Mouse (Mus musculus): ENCODE results near the gene Zfp526. TPM values are rescaled to one million over a fixed set of nuclear protein-coding genes. Genes with fewer than 3 reads are reported as not detected.

Gene Zfp526
- polyA plus RNA-seq, 1 experiment from 2014 or later, result 3.9 TPM

DNA sequence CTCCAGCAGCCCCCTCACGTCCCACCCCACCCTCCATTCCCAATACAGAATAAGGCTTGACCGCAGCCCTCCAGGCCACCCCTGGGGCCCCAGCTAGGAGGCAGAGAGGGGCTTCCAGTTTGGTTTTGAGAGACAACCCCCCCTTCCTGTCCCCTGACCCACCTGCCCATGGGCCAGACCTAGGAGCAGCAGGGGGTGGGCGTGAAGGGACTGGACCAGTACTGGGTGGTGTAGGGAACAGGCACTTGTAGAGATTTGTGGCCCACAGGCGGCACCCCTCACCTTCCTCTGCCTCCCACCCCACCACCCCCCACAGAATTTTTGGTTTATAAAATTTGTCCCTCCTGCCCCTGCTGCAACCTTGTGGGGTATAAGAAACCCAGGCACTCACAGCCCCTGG lies 22.1 kb downstream of the Zfp526 start:
- no peak for DNase-seq (ENCODE audit: low spot score)
- H3K4me2 ChIP-seq (replicated peaks; ENCODE audit: low read depth, low read length), result no peak overlapping the region
- H3K27ac ChIP-seq (ENCODE audit: low read depth, low read length), result no peak overlapping the region
- H3K9me3 ChIP-seq (ENCODE audit: control insufficient read depth, low read length), result no peaks in the 10 kb centered on the region
- H3K4me1 ChIP-seq (replicated peaks; ENCODE audit: control insufficient read depth, insufficient read depth, low read length), result peaks cover 9% of the 10 kb centered on the region
- H3K9ac ChIP-seq (ENCODE audit: low read depth, low read length), result no peak overlapping the region
- WGBS, result 93% methylated on average over 4 of the region's 4 CpGs
- H3K36me3 ChIP-seq (ENCODE audit: control insufficient read depth, insufficient read depth, low read length), result no peaks in the 10 kb centered on the region
- no peak overlapping the region for H3K4me3 ChIP-seq (ENCODE audit: low read depth, low read length)
- no peak for ATAC-seq (ENCODE audit: low FRiP score)
- H3K27me3 ChIP-seq (ENCODE audit: control insufficient read depth, insufficient read depth, low read length), result no peaks in the 10 kb centered on the region

DNA sequence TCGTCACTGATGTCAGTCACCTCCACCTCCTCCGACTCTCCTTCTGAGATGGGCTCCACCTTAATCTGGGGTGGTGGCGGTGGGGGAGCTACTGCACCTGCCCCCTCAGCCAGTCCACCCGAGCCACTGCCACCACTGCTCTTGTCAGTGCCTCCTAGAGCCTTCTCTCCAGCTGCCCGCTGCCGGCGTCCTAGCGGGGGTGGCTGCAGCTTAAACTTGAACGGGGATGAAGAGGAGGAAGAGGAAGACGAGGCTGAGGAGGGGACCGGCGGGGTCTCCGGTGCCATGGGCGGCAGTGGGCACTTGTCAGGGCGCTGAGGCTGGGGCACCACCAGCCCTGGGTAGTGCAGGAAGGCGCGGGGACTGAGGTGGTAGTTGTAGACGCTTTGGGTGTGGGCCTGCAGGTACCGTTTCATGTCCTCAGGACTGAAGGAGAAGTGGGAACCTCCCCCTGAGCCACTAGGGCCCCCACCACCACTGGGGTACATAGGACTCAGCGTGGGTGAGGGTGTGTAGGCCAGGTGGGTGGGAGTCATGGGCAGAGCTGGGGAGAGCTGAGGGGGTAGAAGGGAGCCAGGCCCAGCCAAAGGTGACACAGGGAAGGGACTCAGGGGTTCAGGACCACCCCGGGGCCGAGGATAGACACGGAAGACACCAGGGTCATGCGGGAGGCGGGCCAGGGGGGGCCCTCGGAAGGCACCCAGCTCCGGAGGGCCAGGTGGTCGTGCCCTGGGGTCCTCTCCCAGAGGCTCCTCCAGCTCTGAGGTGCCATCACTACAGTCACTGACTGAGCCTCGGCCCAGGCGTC lies 23.5 kb downstream of the Zfp526 start:
- Histone ChIP-seq H3K27ac (ENCODE audit: low read depth, low read length) (no peak overlapping the region), H3K4me2 (replicated peaks; ENCODE audit: low read depth, low read length) (no peak overlapping the region), H3K36me3 (ENCODE audit: control insufficient read depth, insufficient read depth, low read length) (no peaks in the 10 kb centered on the region), H3K4me3 (ENCODE audit: low read depth, low read length) (no peak overlapping the region), H3K4me1 (replicated peaks; ENCODE audit: control insufficient read depth, insufficient read depth, low read length) (peaks cover 12% of the 10 kb centered on the region), H3K9me3 (ENCODE audit: control insufficient read depth, low read length) (no peaks in the 10 kb centered on the region), H3K27me3 (ENCODE audit: control insufficient read depth, insufficient read depth, low read length) (no peaks in the 10 kb centered on the region), H3K9ac (ENCODE audit: low read depth, low read length) (no peak overlapping the region)
- WGBS, result 89% methylated on average over 28 of the region's 30 CpGs
- DNase-seq (ENCODE audit: low spot score) (no peak), ATAC-seq (ENCODE audit: low FRiP score) (no peak)

DNA sequence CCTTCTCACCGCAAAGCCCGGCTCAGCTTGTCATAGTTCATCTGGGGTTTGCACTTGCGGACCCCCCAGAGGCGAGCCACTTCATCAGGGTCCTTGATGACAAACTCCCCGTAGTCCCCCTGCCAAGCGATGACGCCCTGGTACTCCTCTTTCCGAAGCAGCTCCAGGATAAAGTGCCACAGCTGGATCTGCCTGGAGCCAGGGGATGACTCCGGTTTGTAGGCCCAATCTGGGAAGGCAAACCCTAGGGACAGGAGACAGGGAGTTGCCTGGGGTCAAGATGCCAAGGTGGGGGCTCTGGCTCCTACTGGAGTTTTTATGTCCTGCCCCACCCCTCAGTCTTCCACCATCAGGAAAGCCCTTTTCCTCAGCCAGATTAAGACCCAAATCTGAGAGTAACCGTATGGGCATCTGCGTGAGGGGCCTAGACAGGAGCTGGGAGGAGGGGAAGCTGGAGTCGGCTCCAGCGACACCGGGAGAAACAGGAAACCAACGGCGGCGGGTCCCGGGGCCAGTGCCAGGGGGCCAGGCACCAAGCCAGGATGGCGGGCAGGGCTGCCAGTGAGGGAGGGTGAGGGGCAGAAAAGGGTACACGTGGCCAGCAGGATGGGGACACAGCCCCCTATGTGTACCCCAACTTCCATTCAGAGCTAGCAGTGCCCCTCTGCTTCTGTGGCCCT lies 25.0 kb downstream of the Zfp526 start:
- no peaks in the 10 kb centered on the region for H3K9me3 ChIP-seq (ENCODE audit: control insufficient read depth, low read length)
- H3K9ac ChIP-seq (ENCODE audit: low read depth, low read length), result no peak overlapping the region
- H3K36me3 ChIP-seq (ENCODE audit: control insufficient read depth, insufficient read depth, low read length), result no peaks in the 10 kb centered on the region
- H3K4me3 ChIP-seq (ENCODE audit: low read depth, low read length), result 0 out of 2 replicates have a peak overlapping the region, but pooled peaks have one; percentile 16
- WGBS, result 83% methylated on average over 20 of the region's 20 CpGs
- H3K4me2 ChIP-seq (replicated peaks; ENCODE audit: low read depth, low read length), result 0 out of 2 replicates have a peak overlapping the region, but pooled peaks have one; percentile 5
- H3K4me1 ChIP-seq (replicated peaks; ENCODE audit: control insufficient read depth, insufficient read depth, low read length), result peaks cover 12% of the 10 kb centered on the region
- peak overlapping the region; percentile 36; the same call in 1 of the 2 replicates for H3K27ac ChIP-seq (ENCODE audit: low read depth, low read length)
- H3K27me3 ChIP-seq (ENCODE audit: control insufficient read depth, insufficient read depth, low read length), result no peaks in the 10 kb centered on the region
- ATAC-seq (ENCODE audit: low FRiP score) (no peak), DNase-seq (ENCODE audit: low spot score) (no peak)

DNA sequence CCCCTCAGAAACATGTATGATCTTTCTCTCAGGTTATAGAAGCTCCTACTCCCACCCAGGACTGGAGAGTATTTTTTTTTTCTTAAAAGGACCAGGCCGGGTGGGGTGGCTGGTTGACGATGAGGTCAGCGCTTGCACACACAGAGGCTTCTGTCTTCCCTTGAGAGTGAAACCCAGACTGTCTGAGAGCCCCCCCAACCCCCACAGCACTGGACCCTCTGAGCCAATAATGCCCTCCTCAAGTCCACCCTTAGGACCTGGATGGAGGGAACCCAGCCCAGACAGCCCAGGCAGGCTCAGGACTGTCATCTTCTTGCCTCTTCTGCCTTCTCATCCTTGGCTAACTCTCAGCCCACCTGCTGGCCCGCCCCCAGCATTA lies 25.5 kb downstream of the Zfp526 start:
- H3K27me3 ChIP-seq (ENCODE audit: control insufficient read depth, insufficient read depth, low read length), result no peaks in the 10 kb centered on the region
- DNase-seq (ENCODE audit: low spot score) (no peak), ATAC-seq (ENCODE audit: low FRiP score) (no peak)
- peak overlapping the region; percentile 36; the same call in 1 of the 2 replicates for H3K27ac ChIP-seq (ENCODE audit: low read depth, low read length)
- peak overlapping the region; percentile 5; the same call in 1 of the 2 replicates for H3K4me2 ChIP-seq (replicated peaks; ENCODE audit: low read depth, low read length)
- H3K4me3 ChIP-seq (ENCODE audit: low read depth, low read length), result 0 out of 2 replicates have a peak overlapping the region, but pooled peaks have one; percentile 16
- H3K36me3 ChIP-seq (ENCODE audit: control insufficient read depth, insufficient read depth, low read length), result no peaks in the 10 kb centered on the region
- H3K9me3 ChIP-seq (ENCODE audit: control insufficient read depth, low read length), result no peaks in the 10 kb centered on the region
- WGBS, result 74% methylated on average over 4 of the region's 4 CpGs
- H3K4me1 ChIP-seq (replicated peaks; ENCODE audit: control insufficient read depth, insufficient read depth, low read length), result peaks cover 12% of the 10 kb centered on the region
- H3K9ac ChIP-seq (ENCODE audit: low read depth, low read length), result peak overlapping the region; percentile 19; the same call in 1 of the 2 replicates

DNA sequence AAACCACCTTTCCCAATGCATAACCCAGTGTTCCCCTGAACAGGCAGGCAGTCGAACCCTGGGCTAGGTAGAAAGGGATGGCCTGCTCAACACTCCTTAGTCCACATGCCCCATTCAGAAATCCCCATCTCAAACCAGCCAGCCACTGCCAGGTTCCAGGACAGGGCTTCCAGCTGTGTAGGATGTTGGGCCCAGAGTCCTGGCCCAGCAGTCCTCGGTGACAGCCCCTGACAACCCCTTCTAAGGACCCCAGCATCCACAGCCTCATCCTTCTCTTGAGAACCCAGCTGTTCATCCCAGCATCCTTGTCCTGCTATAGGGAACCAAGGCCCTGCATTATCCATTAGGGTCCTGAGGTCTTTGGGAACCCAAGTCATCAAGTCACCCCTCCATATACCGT lies 26.3 kb downstream of the Zfp526 start:
- Histone ChIP-seq H3K9ac (ENCODE audit: low read depth, low read length) (peak overlapping the region; percentile 79; the same call in 1 of the 2 replicates), H3K27ac (ENCODE audit: low read depth, low read length) (peak overlapping the region; percentile 89), H3K4me3 (ENCODE audit: low read depth, low read length) (peak overlapping the region; percentile 16; the same call in 1 of the 2 replicates), H3K9me3 (ENCODE audit: control insufficient read depth, low read length) (no peaks in the 10 kb centered on the region), H3K4me2 (replicated peaks; ENCODE audit: low read depth, low read length) (peak overlapping the region; percentile 94), H3K4me1 (replicated peaks; ENCODE audit: control insufficient read depth, insufficient read depth, low read length) (peaks cover 12% of the 10 kb centered on the region), H3K27me3 (ENCODE audit: control insufficient read depth, insufficient read depth, low read length) (no peaks in the 10 kb centered on the region), H3K36me3 (ENCODE audit: control insufficient read depth, insufficient read depth, low read length) (no peaks in the 10 kb centered on the region)
- 16% methylated on average over 3 of the region's 3 CpGs for WGBS
- no peak for ATAC-seq (ENCODE audit: low FRiP score)
- DNase-seq (ENCODE audit: low spot score), result peak; percentile 19

DNA sequence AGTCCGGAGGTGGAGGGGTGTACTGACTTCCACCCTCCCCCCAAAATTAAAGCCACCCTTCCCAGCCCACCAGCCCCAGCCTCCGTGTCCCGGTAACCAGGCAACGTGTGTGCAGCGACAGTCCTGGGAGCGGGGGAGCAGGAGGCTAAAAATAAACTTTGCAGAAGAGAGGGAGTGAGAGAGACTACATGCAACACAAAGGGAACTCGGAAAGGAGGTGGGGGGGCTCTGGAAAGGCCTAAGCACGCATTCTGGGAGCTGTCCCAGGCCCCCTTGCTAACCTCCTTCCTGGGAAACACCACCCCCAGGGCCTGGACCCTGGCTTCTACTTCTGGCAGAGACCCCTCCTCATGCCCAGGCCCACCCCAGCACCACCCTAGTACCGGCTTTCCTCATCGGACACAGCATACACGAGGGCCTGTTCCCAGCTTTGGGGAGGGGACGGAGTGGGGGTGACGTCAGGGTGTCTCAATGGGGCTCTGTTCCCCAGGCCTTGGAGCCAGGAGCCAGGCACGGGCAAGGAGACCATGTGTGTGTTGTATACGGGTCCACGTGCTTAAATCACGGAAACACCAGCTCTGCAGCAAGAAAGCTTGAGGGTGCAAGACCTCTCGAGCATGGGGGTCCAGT lies 26.9 kb downstream of the Zfp526 start:
- Histone ChIP-seq H3K4me1 (replicated peaks; ENCODE audit: control insufficient read depth, insufficient read depth, low read length) (peaks cover 12% of the 10 kb centered on the region), H3K4me3 (ENCODE audit: low read depth, low read length) (peak overlapping the region; percentile 90), H3K27me3 (ENCODE audit: control insufficient read depth, insufficient read depth, low read length) (no peaks in the 10 kb centered on the region), H3K27ac (ENCODE audit: low read depth, low read length) (peak overlapping the region; percentile 89), H3K4me2 (replicated peaks; ENCODE audit: low read depth, low read length) (peak overlapping the region; percentile 94), H3K36me3 (ENCODE audit: control insufficient read depth, insufficient read depth, low read length) (no peaks in the 10 kb centered on the region), H3K9ac (ENCODE audit: low read depth, low read length) (peak overlapping the region; percentile 79), H3K9me3 (ENCODE audit: control insufficient read depth, low read length) (no peaks in the 10 kb centered on the region)
- 0 out of 2 replicates have a peak, but pooled peaks have one; percentile 19 for ATAC-seq (ENCODE audit: low FRiP score)
- DNase-seq (ENCODE audit: low spot score), result peak; percentile 53
- 1% methylated on average over 18 of the region's 18 CpGs for WGBS

DNA sequence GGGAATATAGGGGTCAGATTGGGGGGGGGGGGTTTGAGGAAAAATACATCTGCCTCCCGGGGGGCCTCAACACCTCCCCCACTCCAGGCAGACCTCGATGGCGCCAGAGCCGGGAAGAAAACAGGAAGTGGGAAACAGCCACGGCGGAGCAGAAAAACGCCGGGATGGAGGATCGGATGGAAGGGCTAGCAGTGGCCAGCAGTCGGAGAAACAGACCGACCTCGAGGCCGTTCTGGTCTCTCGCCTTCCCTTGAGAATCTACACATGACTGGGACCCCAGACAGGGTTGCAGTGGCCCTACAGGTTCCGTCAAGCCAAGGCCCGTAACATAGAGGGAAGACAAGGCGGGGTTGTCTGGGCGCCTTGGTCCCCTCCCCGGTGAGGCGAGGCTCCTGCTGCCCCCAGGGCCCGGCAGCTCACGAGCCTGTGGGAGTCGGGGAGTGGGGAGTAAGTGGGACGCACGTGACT lies 27.7 kb downstream of the Zfp526 start:
- DNase-seq (ENCODE audit: low spot score) (no peak), ATAC-seq (ENCODE audit: low FRiP score) (no peak; the same call in 1 of the 2 replicates)
- no peaks in the 10 kb centered on the region for H3K9me3 ChIP-seq (ENCODE audit: control insufficient read depth, low read length)
- H3K36me3 ChIP-seq (ENCODE audit: control insufficient read depth, insufficient read depth, low read length), result no peaks in the 10 kb centered on the region
- peak overlapping the region; percentile 89 for H3K27ac ChIP-seq (ENCODE audit: low read depth, low read length)
- H3K27me3 ChIP-seq (ENCODE audit: control insufficient read depth, insufficient read depth, low read length), result no peaks in the 10 kb centered on the region
- H3K4me1 ChIP-seq (replicated peaks; ENCODE audit: control insufficient read depth, insufficient read depth, low read length), result peaks cover 12% of the 10 kb centered on the region
- 0% methylated on average over 24 of the region's 25 CpGs for WGBS
- H3K4me3 ChIP-seq (ENCODE audit: low read depth, low read length), result peak overlapping the region; percentile 90
- H3K9ac ChIP-seq (ENCODE audit: low read depth, low read length), result peak overlapping the region; percentile 79
- peak overlapping the region; percentile 94 for H3K4me2 ChIP-seq (replicated peaks; ENCODE audit: low read depth, low read length)

DNA sequence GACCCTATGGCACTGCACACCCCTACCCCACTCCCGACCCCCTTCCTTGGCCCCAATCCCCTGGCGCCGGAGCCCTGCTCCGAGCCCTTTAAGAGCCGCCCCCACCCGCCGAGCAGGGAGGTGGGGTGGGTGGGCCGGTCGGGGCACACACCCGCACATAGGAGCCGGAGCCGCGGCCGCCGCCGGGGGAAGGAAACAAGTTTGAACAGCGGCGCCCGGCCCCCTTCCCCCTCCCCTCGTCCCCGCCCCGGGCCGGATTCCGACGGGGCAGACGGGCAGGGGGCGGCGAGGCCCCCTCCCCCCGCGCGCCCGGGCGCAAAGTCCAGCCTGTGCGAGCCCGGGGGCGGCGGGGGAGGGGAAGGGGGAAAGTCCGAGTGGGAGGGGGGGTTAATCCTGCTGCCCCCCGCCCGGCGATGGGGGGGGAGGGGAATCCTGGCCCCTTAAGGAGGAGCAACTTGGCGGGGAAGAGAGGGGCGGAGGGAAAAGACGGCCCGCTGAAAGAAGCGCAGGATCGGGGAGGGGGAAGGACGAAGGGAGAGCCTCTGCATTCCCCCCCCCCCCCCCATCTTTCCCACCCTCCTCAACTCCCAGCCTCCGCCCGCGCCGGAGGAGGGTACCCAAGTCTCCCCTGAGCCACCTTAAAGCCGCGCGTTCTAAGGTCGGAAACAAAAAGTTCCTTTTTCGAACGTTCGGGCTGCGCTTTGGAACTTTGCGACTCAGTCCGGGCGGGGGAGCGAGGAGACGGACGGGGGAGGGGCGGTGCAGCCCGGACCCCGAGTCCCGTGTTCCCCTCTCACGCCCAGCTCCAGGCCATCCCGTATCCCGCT lies 28.3 kb downstream of the Zfp526 start:
- Histone ChIP-seq H3K4me3 (ENCODE audit: low read depth, low read length) (peak overlapping the region; percentile 90), H3K27me3 (ENCODE audit: control insufficient read depth, insufficient read depth, low read length) (no peaks in the 10 kb centered on the region), H3K9me3 (ENCODE audit: control insufficient read depth, low read length) (no peaks in the 10 kb centered on the region), H3K36me3 (ENCODE audit: control insufficient read depth, insufficient read depth, low read length) (no peaks in the 10 kb centered on the region), H3K4me2 (replicated peaks; ENCODE audit: low read depth, low read length) (peak overlapping the region; percentile 94), H3K9ac (ENCODE audit: low read depth, low read length) (peak overlapping the region; percentile 79), H3K4me1 (replicated peaks; ENCODE audit: control insufficient read depth, insufficient read depth, low read length) (peaks cover 12% of the 10 kb centered on the region), H3K27ac (ENCODE audit: low read depth, low read length) (peak overlapping the region; percentile 89)
- DNase-seq (ENCODE audit: low spot score) (peak; percentile 82), ATAC-seq (ENCODE audit: low FRiP score) (peak; percentile 50)
- under 1% methylated on average over 29 of the region's 73 CpGs for WGBS
